Mouse (Mus musculus) myocyte (in vitro differentiated cells): ENCODE results near the gene Dtnb.

Experiments
- CEBPB ChIP-seq: IDR thresholded peaks from 2 replicates; pipeline ENCODE4 v1.6.1; 2011; ENCODE audit warnings: mild to moderate bottlenecking, moderate library complexity; ENCODE audit not compliant: poor library complexity, insufficient read depth, severe bottlenecking
- E2F4 ChIP-seq: IDR thresholded peaks from one replicate; pipeline ENCODE4 v1.6.1; 2011; ENCODE audit warnings: mild to moderate bottlenecking, control low read depth, moderate library complexity; ENCODE audit not compliant: insufficient read depth
- MAX ChIP-seq: IDR thresholded peaks from one replicate; pipeline ENCODE4 v1.6.1; 2011; ENCODE audit warnings: low read depth, mild to moderate bottlenecking, control low read depth
- MYOG ChIP-seq, 3 experiments: IDR thresholded peaks; one replicate each; pipeline ENCODE4 v1.6.1; 2011; ENCODE audit warnings: control low read depth in 2 of 3, low read depth in 2 of 3, mild to moderate bottlenecking in 2 of 3; ENCODE audit not compliant: insufficient read length in 2 of 3, control insufficient read depth in 1 of 3, insufficient read depth in 1 of 3
- POLR2A ChIP-seq: IDR thresholded peaks from one replicate; pipeline ENCODE4 v1.6.1; 2011; ENCODE audit warnings: low read depth, mild to moderate bottlenecking, control low read depth, moderate library complexity; ENCODE audit not compliant: insufficient read length
- POLR2AphosphoS2 ChIP-seq: IDR thresholded peaks from one replicate; pipeline ENCODE4 v1.6.1; 2011; ENCODE audit warnings: low read depth, control low read depth; ENCODE audit not compliant: insufficient read length
- SRF ChIP-seq: IDR thresholded peaks from one replicate; pipeline ENCODE4 v1.6.1; 2011; ENCODE audit warnings: low read depth; ENCODE audit not compliant: control insufficient read depth, insufficient read length
- TCF12 ChIP-seq: IDR thresholded peaks from one replicate; pipeline ENCODE4 v1.6.1; 2011; ENCODE audit warnings: mild to moderate bottlenecking, control low read depth; ENCODE audit not compliant: poor library complexity, insufficient read depth, severe bottlenecking
- TCF3 ChIP-seq: IDR thresholded peaks from one replicate; pipeline ENCODE4 v1.6.1; 2011; ENCODE audit warnings: low read depth, control low read depth; ENCODE audit not compliant: insufficient read length
- USF1 ChIP-seq: IDR thresholded peaks from one replicate; pipeline ENCODE4 v1.6.1; 2011; ENCODE audit warnings: low read depth, mild to moderate bottlenecking, control low read depth, moderate library complexity

DNA sequence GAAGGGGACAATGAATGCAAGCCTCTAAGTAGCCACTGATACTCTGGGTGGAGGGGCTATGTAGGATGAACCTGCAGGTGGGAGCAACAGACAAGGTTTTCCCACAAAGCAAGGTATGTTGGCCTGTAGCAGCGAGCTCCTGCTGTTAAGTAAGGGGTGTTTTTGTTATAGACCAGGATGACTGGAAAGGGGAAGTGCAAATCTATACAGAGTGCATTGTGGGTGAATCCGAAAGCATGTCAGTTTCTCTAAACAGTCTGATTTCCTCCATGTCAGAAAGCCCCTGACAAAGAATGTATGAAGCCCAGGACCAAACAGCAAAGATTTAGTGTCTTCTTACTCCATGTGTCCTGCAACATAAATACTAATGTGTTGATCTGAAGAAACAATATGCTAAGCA is 198.9 kb downstream of the Dtnb start:
- TF ChIP-seq POLR2A: no peak
- TF ChIP-seq MAX: no peak
- TF ChIP-seq CEBPB: no peak
- no peak for TF ChIP-seq POLR2AphosphoS2
- no peak for TF ChIP-seq USF1
- TF ChIP-seq TCF12: no peak
- TF ChIP-seq TCF3: no peak
- TF ChIP-seq SRF: no peak
- TF ChIP-seq E2F4: no peak
- TF ChIP-seq MYOG (IDR thresholded peaks at IDR 0.05; ENCODE audit: control insufficient read depth in 1 of 3, insufficient read depth in 1 of 3, insufficient read length in 2 of 3, low read depth in 2 of 3): no peak
